Mouse (Mus musculus): ENCODE results near the gene Kif19a. TPM values are rescaled to one million over a fixed set of nuclear protein-coding genes. Genes with fewer than 3 reads are reported as not detected.

Gene Kif19a
- polyA plus RNA-seq, 1 experiment, result 3.8 TPM

GRCm38 (mm10) chr11:114726965-114727825 is 38.0 kb upstream of the Kif19a start, which contains the start of gene Dnaic2:
Gene Dnaic2, plus strand, starts transcription at chr11:114727408.
- H3K36me3 ChIP-seq (ENCODE audit: control insufficient read depth, insufficient read depth, low read length), result no peaks in the 10 kb centered on the region
- H3K4me3 ChIP-seq (ENCODE audit: extremely low read depth, insufficient read depth, insufficient read length), result peak within 1 kb of the TSS; percentile 25
- no peak within 1 kb of the TSS for H3K27ac ChIP-seq (ENCODE audit: insufficient read depth, low read length)
- WGBS, result 17% methylated on average over 34 of the region's 34 CpGs
- H3K27me3 ChIP-seq (ENCODE audit: control insufficient read depth, insufficient read depth, low read length), result no peaks in the 10 kb centered on the region
- peak in 1 of 2 experiments; percentile 41 for DNase-seq (ENCODE audit: low read depth in 1 of 2, low spot score in 2 of 2)
- TF ChIP-seq POLR2A (IDR thresholded peaks at IDR 0.05; ENCODE audit: low read depth, low read length) (no peak), CTCF (IDR thresholded peaks at IDR 0.05; ENCODE audit: extremely low read depth, insufficient read depth, insufficient read length, insufficient replicate concordance) (no peak)
- H3K4me1 ChIP-seq (ENCODE audit: control insufficient read depth, insufficient read depth, insufficient read length), result peaks cover 7% of the 10 kb centered on the region; the same call in 1 of the 2 replicates

DNA sequence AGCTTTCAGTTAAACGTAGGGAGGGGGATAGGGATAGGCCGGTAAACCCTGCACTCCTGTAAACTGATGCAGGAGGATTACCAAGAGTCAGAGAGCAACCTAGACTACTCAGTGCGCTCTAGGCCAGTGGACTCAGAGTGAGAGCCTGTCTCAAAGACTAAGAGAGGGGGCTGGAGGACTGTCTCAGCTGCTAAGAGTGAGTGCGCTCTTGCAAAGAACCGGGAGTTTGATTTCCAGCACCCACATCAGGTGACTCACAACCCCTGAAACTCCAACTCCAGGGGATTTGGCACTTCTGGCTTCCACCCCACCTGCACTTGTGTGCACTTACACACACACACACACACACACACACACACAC is 37.4 kb upstream of the Kif19a start:
- H3K4me1 ChIP-seq (ENCODE audit: control insufficient read depth, insufficient read depth, insufficient read length), result peaks cover 7% of the 10 kb centered on the region; the same call in 1 of the 2 replicates
- H3K4me3 ChIP-seq (ENCODE audit: extremely low read depth, insufficient read depth, insufficient read length), result no peak overlapping the region
- DNase-seq (ENCODE audit: low read depth in 1 of 2, low spot score in 2 of 2), result no peak
- H3K27ac ChIP-seq (ENCODE audit: insufficient read depth, low read length), result no peak overlapping the region
- 52% methylated on average over 5 of the region's 5 CpGs for WGBS
- H3K36me3 ChIP-seq (ENCODE audit: control insufficient read depth, insufficient read depth, low read length), result no peaks in the 10 kb centered on the region
- no peaks in the 10 kb centered on the region for H3K27me3 ChIP-seq (ENCODE audit: control insufficient read depth, insufficient read depth, low read length)
- TF ChIP-seq POLR2A (IDR thresholded peaks at IDR 0.05; ENCODE audit: low read depth, low read length) (no peak), CTCF (IDR thresholded peaks at IDR 0.05; ENCODE audit: extremely low read depth, insufficient read depth, insufficient read length, insufficient replicate concordance) (no peak)

GRCm38 (mm10) chr11:114728333-114728732 is 36.9 kb upstream of the Kif19a start:
- TF ChIP-seq CTCF (IDR thresholded peaks at IDR 0.05; ENCODE audit: extremely low read depth, insufficient read depth, insufficient read length, insufficient replicate concordance) (no peak), POLR2A (IDR thresholded peaks at IDR 0.05; ENCODE audit: low read depth, low read length) (no peak)
- Histone ChIP-seq H3K27ac (ENCODE audit: insufficient read depth, low read length) (no peak overlapping the region), H3K4me1 (ENCODE audit: control insufficient read depth, insufficient read depth, insufficient read length) (peaks cover 7% of the 10 kb centered on the region; the same call in 1 of the 2 replicates), H3K4me3 (ENCODE audit: extremely low read depth, insufficient read depth, insufficient read length) (no peak overlapping the region), H3K36me3 (ENCODE audit: control insufficient read depth, insufficient read depth, low read length) (no peaks in the 10 kb centered on the region), H3K27me3 (ENCODE audit: control insufficient read depth, insufficient read depth, low read length) (no peaks in the 10 kb centered on the region)
- DNase-seq (ENCODE audit: low read depth in 1 of 2, low spot score in 2 of 2), result no peak
- WGBS, result 36% methylated on average over 5 of the region's 5 CpGs

- Histone ChIP-seq H3K36me3 (ENCODE audit: control insufficient read depth, insufficient read depth, low read length) (no peaks in the 10 kb centered on the region), H3K27ac (ENCODE audit: insufficient read depth, low read length) (no peak overlapping the region), H3K27me3 (ENCODE audit: control insufficient read depth, insufficient read depth, low read length) (no peaks in the 10 kb centered on the region), H3K4me3 (ENCODE audit: extremely low read depth, insufficient read depth, insufficient read length) (no peak overlapping the region), H3K4me1 (ENCODE audit: control insufficient read depth, insufficient read depth, insufficient read length) (peaks cover 7% of the 10 kb centered on the region; the same call in 1 of the 2 replicates)
- TF ChIP-seq POLR2A (IDR thresholded peaks at IDR 0.05; ENCODE audit: low read depth, low read length), result no peak
- TF ChIP-seq CTCF (IDR thresholded peaks at IDR 0.05; ENCODE audit: extremely low read depth, insufficient read depth, insufficient read length, insufficient replicate concordance), result no peak
- no peak for DNase-seq (ENCODE audit: low read depth in 1 of 2, low spot score in 2 of 2)
- WGBS, result 80% methylated on average over 6 of the region's 6 CpGs
Measured at GRCm38 (mm10) chr11:114729832-114730363, 35.3 kb upstream of the Kif19a start.

DNA sequence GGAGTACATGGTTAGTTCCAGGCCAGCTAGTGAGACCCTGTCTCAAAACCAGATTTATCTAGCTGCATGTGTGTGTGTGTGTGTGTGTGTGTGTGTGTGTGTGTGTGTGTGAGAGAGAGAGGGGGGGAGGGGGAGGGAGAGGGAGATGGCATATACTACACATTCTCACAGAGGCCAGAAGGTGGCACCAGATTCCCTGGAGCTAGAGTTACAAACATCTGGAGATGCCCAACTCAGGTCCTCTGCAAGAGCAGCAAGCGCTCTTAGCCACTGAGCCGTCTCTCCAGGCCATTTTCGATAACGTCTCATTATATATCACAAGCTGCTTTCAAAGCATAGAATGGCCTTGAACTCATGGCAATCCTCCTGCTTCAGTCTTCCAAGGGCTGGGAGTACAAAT is 33.5 kb upstream of the Kif19a start:
- no peak overlapping the region for H3K4me3 ChIP-seq (ENCODE audit: extremely low read depth, insufficient read depth, insufficient read length)
- TF ChIP-seq CTCF (IDR thresholded peaks at IDR 0.05; ENCODE audit: extremely low read depth, insufficient read depth, insufficient read length, insufficient replicate concordance) (no peak), POLR2A (IDR thresholded peaks at IDR 0.05; ENCODE audit: low read depth, low read length) (no peak)
- H3K27ac ChIP-seq (ENCODE audit: insufficient read depth, low read length), result no peak overlapping the region
- H3K27me3 ChIP-seq (ENCODE audit: control insufficient read depth, insufficient read depth, low read length), result no peaks in the 10 kb centered on the region
- 87% methylated on average over 4 of the region's 4 CpGs for WGBS
- H3K4me1 ChIP-seq (ENCODE audit: control insufficient read depth, insufficient read depth, insufficient read length), result peaks cover 7% of the 10 kb centered on the region; the same call in 1 of the 2 replicates
- DNase-seq (ENCODE audit: low read depth in 1 of 2, low spot score in 2 of 2), result no peak
- no peaks in the 10 kb centered on the region for H3K36me3 ChIP-seq (ENCODE audit: control insufficient read depth, insufficient read depth, low read length)

GRCm38 (mm10) chr11:114732890-114733289 is 32.3 kb upstream of the Kif19a start:
- Histone ChIP-seq H3K36me3 (ENCODE audit: control insufficient read depth, insufficient read depth, low read length) (no peaks in the 10 kb centered on the region), H3K4me3 (ENCODE audit: extremely low read depth, insufficient read depth, insufficient read length) (no peak overlapping the region), H3K27me3 (ENCODE audit: control insufficient read depth, insufficient read depth, low read length) (no peaks in the 10 kb centered on the region), H3K4me1 (ENCODE audit: control insufficient read depth, insufficient read depth, insufficient read length) (no peaks in the 10 kb centered on the region), H3K27ac (ENCODE audit: insufficient read depth, low read length) (no peak overlapping the region)
- WGBS, result 80% methylated on average over 22 of the region's 22 CpGs
- TF ChIP-seq POLR2A (IDR thresholded peaks at IDR 0.05; ENCODE audit: low read depth, low read length), result no peak
- TF ChIP-seq CTCF (IDR thresholded peaks at IDR 0.05; ENCODE audit: extremely low read depth, insufficient read depth, insufficient read length, insufficient replicate concordance), result no peak
- DNase-seq (ENCODE audit: low read depth in 1 of 2, low spot score in 2 of 2), result no peak
